Mouse (Mus musculus) kidney, adult 2 months (tissue): ENCODE data around the gene Snx3. TPM values are rescaled to one million over a fixed set of nuclear protein-coding genes. Genes with fewer than 3 reads are reported as not detected.
A peak's percentile ranks its signal among the peaks of the same experiment; 100 is the strongest.

ENCODE experiments used
- DNase-seq: peaks from one replicate; pipeline ENCODE4 v3.0.0; 2021
- H3K27ac ChIP-seq: fragments of 200-500 bp; 2 replicates; pipeline ENCODE4 v1.5.1; 2012; ENCODE audit warnings: low read depth, low read length, control low read depth, inconsistent platforms; ENCODE audit not compliant: insufficient read depth
- H3K27me3 ChIP-seq: fragments of 200-500 bp; replicated peaks from 2 replicates; pipeline ENCODE4 v1.6.1; 2012; ENCODE audit warnings: mild to moderate bottlenecking, moderate library complexity, low read length, inconsistent platforms; ENCODE audit not compliant: control insufficient read depth, insufficient read depth
- H3K36me3 ChIP-seq: fragments of 200-500 bp; 2 replicates; pipeline ENCODE4 v1.6.1; 2012; ENCODE audit warnings: mild to moderate bottlenecking, moderate library complexity, low read length, inconsistent platforms; ENCODE audit not compliant: control insufficient read depth, insufficient read depth
- H3K4me1 ChIP-seq: fragments of 200-500 bp; 2 replicates; pipeline ENCODE4 v1.6.1; 2011; ENCODE audit warnings: low read length; ENCODE audit not compliant: control insufficient read depth, insufficient read depth
- H3K4me3 ChIP-seq: fragments of 200-500 bp; 2 replicates; pipeline ENCODE4 v1.5.1; 2011; ENCODE audit warnings: mild to moderate bottlenecking, low read depth, low read length, control low read depth; ENCODE audit not compliant: insufficient read depth
- CTCF ChIP-seq: fragments of 200-500 bp; conservative IDR thresholded peaks from 2 replicates; pipeline ENCODE4 v1.5.1; 2011; ENCODE audit warnings: low read depth, mild to moderate bottlenecking, control low read depth, low read length, moderate library complexity, mixed read lengths; ENCODE audit not compliant: insufficient read depth, insufficient read length
- POLR2A ChIP-seq: fragments of 200-500 bp; IDR thresholded peaks from one replicate; pipeline ENCODE4 v1.6.1; 2011; ENCODE audit warnings: low read depth, low read length, control low read depth
- WGBS: fragments of 180-500 bp; shearing (Covaris S2); methylation state at CpG from one replicate; pipeline ENCODE4 v1.1.7; 2018; 5-methylcytosine and 5-hydroxymethylcytosine counted together
- polyA plus RNA-seq: library from polyadenylated mRNA; depleted of rRNA; stranded (reverse); fragments of >200 nt; gene quantifications from 2 replicates; pipeline ENCODE4 v1.2.3, GENCODE M21; 2012

Snx3 gene
- polyA plus RNA-seq, 1 experiment: 430 TPM

DNA sequence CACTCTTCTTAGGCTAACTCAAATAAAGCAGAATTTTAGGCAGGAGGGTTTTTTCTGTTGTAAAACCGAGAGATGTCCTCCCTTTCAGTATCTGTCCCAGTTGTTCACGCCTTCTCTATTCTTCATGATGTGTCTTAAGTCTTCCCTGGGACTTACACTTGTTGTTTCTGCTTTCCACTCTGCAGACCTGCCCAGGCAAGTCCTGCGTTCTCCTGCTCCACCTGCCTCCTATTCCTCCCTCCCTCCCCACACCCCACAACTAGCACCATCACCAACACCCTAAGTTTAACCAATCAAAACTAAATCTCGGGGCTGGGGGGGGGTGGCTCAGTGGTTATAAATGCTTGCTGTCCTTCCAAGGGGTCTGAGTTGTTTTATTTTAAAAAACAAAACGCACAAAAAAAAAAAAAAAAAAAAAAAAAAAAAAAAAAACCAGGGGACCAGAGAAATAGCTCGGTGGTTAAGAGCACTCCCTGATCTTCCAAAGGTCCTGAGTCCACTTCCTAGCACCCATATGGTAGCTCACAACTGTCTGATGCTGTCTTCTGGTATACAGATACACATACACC is 26.8 kb upstream of the Snx3 start:
- H3K36me3 ChIP-seq: no peaks in the 10 kb centered on the region
- no peaks in the 10 kb centered on the region for H3K27me3 ChIP-seq
- H3K27ac ChIP-seq: no peak overlapping the region
- H3K4me1 ChIP-seq: peaks cover 5% of the 10 kb centered on the region; the same call in 1 of the 2 replicates
- H3K4me3 ChIP-seq: no peak overlapping the region
- no peak for DNase-seq
- no peak for TF ChIP-seq CTCF
- TF ChIP-seq POLR2A: no peak
- WGBS: 75% methylated on average over 6 of the region's 6 CpGs

DNA sequence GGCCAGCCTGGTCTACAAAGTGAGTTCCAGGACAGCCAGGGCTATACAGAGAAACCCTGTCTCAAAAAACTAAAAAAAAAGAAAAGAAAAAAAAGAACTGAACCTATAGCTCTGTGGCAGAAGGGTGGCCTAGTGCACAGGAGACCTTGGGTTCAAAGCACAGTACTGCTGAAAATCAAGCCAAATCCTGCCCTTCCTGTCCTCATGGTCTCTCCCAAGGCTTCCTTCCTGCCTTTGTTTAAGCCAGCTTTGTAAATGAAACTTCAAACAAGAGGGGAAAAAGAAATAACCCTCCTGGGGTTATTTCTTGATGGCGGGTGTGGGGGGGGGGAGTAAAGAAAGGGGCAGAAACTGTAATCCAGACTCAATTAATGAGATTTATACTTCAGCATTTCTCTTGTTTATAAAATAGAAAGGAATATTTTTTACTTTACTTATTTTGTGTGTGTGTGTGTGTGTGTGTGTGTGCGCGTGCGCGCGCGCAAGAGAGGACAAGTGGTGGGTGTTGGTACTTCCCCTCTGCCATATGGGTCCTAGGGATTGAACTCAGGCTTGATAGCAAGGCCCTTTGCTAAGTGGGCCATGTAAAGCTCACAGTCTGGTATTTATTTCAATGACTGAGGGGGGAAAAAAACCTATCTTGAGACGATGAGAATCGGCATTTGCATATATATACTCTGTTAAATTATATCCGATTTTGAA is 24.9 kb upstream of the Snx3 start:
- H3K27ac ChIP-seq: peak overlapping the region; percentile 87
- no peaks in the 10 kb centered on the region for H3K36me3 ChIP-seq
- no peak for TF ChIP-seq POLR2A
- TF ChIP-seq CTCF: no peak
- WGBS: 81% methylated on average over 10 of the region's 10 CpGs
- peaks cover 5% of the 10 kb centered on the region; the same call in 1 of the 2 replicates for H3K4me1 ChIP-seq
- no peak overlapping the region for H3K4me3 ChIP-seq
- peak; percentile 72 for DNase-seq
- H3K27me3 ChIP-seq: no peaks in the 10 kb centered on the region

DNA sequence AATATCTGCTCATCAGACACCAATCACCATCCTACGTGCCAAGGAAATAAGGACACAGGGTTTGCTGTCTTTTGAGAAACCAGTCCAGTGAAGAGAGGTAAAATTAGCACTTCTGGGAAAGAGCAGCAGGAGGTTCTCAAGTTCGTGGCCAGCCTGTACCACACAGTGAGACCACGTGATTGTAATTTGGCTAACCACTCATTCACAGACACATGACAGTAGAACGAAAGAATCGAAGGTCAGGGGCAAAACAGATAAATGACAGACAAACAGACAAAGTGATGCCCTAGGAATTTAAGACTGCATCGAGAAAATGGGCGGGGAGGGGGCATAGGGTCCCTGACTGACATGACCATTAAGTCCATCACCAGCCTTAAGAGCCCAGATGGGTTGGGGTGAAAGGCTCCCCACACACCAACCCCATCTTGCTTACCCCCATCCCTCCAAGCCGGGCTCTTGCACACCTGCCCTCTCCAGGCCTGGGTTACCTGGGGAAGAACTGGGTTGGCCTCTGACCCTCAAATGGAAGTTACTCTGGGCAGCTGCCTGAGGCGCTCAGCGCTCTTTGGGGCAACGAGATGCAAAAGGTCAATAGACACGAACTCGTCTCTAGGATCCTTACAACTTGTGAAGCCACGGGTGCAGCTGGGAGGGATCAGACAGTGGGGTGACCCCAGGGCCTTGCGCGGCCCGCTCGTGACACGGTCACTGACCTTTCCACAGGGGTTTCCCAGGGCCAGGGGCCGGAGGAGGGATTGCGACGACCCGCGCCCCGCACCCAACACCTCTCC is 24.1 kb upstream of the Snx3 start:
- H3K27me3 ChIP-seq: no peaks in the 10 kb centered on the region
- H3K4me3 ChIP-seq: peak overlapping the region; percentile 79
- H3K4me1 ChIP-seq: peaks cover 5% of the 10 kb centered on the region; the same call in 1 of the 2 replicates
- TF ChIP-seq CTCF (no peak), POLR2A (no peak)
- H3K36me3 ChIP-seq: no peaks in the 10 kb centered on the region
- peak; percentile 44 for DNase-seq
- 8% methylated on average over 25 of the region's 25 CpGs for WGBS
- peak overlapping the region; percentile 87 for H3K27ac ChIP-seq

GRCm38 (mm10) chr10:42478341-42478720 is 23.5 kb upstream of the Snx3 start, which contains the start of gene Afg1l:
Gene Afg1l, minus strand, starts transcription at chr10:42478565.
- no peak for TF ChIP-seq CTCF
- peak; percentile 15 for TF ChIP-seq POLR2A
- H3K36me3 ChIP-seq: no peaks in the 10 kb centered on the region
- no peaks in the 10 kb centered on the region for H3K27me3 ChIP-seq
- H3K27ac ChIP-seq: peak within 1 kb of the TSS; percentile 87
- under 1% methylated on average over 29 of the region's 29 CpGs for WGBS
- H3K4me3 ChIP-seq: peak within 1 kb of the TSS; percentile 79
- peaks cover 5% of the 10 kb centered on the region; the same call in 1 of the 2 replicates for H3K4me1 ChIP-seq
- DNase-seq: peak; percentile 98

DNA sequence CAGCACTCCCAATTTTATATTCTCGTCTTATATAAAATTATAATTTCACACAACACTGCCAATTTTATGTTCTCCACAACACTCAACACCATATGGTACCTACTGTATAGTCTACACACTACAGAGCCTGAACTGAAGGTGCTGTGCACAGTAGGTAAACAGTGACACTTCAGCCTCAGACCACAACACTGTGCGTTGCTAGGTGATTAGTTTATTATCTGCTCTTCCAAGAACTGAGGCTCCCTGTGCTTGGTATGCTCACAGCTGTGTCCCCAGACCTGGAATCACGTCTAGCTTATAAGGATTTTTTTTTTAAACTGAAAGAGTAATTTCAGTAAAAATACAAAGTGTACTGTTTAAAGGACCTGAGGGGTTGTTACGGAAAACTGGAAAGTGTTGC is 21.1 kb upstream of the Snx3 start:
- TF ChIP-seq CTCF (no peak), POLR2A (no peak)
- 89% methylated on average over 4 of the region's 4 CpGs for WGBS
- Histone ChIP-seq H3K36me3 (no peaks in the 10 kb centered on the region), H3K27ac (no peak overlapping the region), H3K27me3 (no peaks in the 10 kb centered on the region), H3K4me1 (peaks cover 5% of the 10 kb centered on the region; the same call in 1 of the 2 replicates), H3K4me3 (no peak overlapping the region)
- no peak for DNase-seq

DNA sequence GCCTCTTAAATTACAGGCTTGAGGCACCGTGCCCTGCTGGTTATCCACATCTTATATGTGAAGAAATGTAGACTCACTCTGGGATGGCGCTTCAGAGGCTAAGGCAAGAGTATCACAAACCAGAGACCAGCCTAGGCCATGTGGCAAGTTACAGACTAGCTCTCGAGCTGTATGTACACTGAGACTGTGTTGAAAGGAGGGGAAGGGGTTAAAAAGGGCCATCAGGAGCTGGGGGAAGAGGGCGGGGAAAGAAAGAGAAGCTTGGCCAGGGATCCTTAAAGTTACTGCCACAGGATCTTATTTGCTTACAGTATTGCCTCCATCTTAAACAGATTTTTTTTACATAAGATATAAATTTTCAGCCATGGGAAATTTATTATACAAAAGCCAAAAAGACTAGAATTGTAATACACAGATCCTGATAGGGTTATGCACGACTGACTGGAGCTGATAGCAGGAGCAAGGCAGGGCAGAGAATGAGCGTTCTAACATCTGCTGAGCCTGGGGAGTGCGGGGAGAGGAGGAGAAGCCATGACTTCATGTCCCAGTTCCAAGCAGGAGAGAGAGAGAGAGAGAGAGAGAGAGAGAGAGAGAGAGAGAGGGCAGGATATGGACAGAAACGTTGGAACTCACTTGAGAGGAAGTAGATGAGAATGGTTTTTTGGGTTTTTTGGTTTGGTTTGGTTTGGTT is 13.1 kb upstream of the Snx3 start:
- DNase-seq: no peak
- TF ChIP-seq POLR2A: no peak
- no peak for TF ChIP-seq CTCF
- Histone ChIP-seq H3K27ac (no peak overlapping the region), H3K4me1 (no peaks in the 10 kb centered on the region), H3K4me3 (no peak overlapping the region), H3K36me3 (no peaks in the 10 kb centered on the region), H3K27me3 (no peaks in the 10 kb centered on the region)
- WGBS: 63% methylated on average over 8 of the region's 8 CpGs

DNA sequence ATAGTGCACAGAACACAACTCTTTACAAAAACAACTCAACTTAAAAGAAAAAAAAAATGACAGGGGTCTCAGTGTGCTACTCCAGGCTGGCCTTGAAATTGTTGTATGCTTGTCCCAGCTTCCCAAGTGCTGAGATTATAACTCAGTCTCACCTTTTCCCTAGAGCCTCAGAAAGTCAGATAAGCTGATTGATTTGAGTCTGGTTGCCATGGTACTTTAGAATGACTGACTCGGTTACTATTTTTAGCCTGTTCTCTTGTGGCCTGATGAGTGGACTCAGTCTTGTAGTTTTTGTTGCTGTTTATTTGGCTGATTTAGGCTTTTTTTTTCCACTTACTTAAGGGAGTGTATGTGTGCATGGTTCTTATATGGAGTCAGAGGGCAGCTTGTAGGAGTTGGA is 10.7 kb upstream of the Snx3 start:
- 48% methylated on average over 1 of the region's 1 CpGs for WGBS
- H3K36me3 ChIP-seq: no peaks in the 10 kb centered on the region
- H3K27me3 ChIP-seq: no peaks in the 10 kb centered on the region
- H3K4me1 ChIP-seq: no peaks in the 10 kb centered on the region
- no peak overlapping the region for H3K4me3 ChIP-seq
- H3K27ac ChIP-seq: no peak overlapping the region
- DNase-seq: no peak
- no peak for TF ChIP-seq CTCF
